Mouse (Mus musculus) gastrocnemius, postnatal 14 days (tissue): ENCODE results near the gene Slc2a9. TPM values are rescaled to one million over a fixed set of nuclear protein-coding genes. Genes with fewer than 3 reads are reported as not detected.

Experiments used
- DNase-seq: peaks from one replicate; pipeline ENCODE4 v3.0.0; 2021; ENCODE audit warnings: mixed read lengths
- intact Hi-C: fragments of 180-260 bp; cut with DNase I; formaldehyde crosslinking; loops from one replicate; pipeline ENCODE4 v1.15.1; 2025; ENCODE audit warnings: low total_unique reads
- total RNA-seq, 2 experiments: library from RNA; stranded (reverse); gene quantifications; 2 replicates each; pipeline ENCODE4 v1.2.3; 2021

The Slc2a9 gene
- total RNA-seq, 2 experiments from 2014 or later: 0.86 to 0.96 TPM

DNA sequence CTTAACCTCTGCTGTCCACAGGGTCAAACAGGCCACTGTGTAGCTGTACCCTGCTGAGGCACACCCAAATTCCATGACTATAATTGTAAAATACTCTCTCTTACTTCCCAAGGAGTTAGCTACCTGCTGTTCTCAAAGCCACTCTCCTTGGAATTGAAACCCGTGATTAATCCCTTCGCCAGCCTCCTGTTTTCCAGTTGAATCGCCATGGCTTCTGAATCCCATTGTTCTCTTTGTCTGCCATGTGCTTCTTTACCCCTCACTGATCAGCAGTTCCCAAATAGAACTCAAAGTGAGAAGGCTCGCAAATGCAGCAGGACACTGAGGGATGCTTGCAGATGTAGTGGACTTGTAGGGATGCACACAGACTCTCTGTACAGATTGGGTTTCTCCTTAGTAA lies 80.5 kb downstream of the Slc2a9 start:
- DNase-seq: no peak
- intact Hi-C loops: no loop called here

DNA sequence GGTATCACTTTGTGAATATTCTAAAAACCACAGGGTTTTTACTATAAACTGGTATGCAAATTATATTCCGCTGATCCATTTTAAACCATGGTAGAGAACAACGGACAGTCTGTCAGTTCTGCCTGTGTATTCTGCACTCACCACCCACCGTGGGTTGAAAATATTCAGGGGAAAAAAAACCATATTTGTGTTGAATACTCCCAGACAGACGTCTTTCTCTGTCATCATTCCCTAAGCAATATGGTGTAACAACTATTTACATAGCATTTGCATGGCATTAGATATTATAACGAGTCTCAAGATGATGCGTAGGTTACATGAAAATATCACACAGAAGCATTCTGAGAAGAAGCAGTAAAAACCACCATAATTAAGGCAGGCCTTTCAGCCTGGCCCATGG lies 84.1 kb downstream of the Slc2a9 start:
- no peak for DNase-seq
- intact Hi-C loops: no loop called here

DNA sequence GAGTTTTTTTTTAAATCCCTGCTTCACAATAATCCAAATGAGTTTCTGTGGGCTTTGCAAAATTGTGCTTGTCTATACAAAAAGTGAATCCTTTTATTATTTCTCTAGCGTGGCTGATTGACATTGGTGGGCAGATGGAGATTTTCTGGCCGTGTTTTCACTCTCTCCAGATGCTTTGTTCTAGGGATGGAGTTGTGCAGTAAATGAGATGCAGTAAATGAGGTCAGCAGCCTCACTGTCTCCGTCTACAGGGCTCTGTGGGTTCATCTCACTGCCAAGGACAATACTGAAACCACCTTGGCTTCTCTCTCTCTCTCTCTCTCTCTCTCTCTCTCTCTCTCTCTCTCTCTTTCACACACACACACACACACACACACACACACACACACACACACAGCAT lies 99.3 kb downstream of the Slc2a9 start:
- intact Hi-C loops: no loop called here
- DNase-seq: no peak

DNA sequence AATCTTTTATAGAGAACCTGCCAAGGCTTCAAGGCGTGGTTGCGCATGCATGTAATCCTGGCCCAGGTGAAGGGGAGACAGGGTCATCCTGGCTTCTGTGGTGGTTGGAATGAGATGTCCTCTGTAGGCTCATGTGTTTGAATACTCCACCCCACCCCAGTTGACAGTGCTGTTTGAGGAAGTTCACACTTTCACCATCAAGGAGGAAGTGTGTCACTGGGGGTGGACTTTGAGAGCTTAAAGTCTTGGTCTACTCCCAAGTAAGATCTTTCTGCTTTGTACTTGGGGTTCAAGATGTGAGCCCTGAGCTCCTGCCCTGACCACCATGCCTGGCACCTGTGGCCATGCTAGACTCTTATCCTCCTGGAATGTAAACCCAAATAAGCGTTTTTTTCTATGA lies 100.7 kb downstream of the Slc2a9 start:
- intact Hi-C loops: no loop called here
- DNase-seq: no peak

DNA sequence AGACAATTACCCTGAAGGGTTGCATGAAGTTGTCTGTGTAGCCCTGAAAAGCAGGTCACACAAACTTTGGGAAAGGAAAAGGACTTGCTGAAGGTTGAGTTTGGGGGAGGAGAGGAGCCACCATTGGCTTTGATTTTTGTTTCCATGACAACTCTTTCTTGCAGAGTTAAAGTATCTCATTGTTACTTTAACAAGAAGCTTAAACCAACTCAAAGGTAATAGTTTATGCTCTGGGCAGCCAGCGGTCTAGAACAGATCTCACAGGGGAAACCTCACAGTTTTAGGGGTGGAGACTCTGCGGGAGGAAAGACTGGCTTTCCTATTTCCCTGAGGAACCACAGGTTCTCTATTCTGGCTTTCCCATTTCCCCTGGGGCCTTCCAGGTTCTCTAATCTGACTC lies 114.1 kb downstream of the Slc2a9 start:
- intact Hi-C loops: no loop called here
- no peak for DNase-seq

DNA sequence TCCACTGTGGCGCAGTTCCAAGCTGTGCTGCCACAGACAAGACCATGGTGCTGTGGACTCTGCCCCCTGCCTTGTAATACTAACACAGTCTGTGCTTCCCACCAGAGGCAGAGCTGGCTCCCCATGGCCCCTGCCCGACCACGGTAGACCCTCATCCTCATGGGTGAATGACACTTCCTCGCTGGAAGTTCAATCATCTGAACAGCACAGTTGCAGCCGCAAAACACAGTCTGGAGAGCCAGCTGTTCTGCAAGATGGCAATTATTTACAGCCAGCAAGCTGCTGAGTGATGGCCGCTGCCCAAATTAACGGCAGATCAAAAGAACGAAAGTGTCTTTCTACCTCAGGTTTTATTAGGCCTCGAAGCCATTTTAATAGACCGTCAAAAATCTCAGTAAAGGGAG lies 114.5 kb downstream of the Slc2a9 start:
- DNase-seq: no peak
- intact Hi-C loops: no loop called here

DNA sequence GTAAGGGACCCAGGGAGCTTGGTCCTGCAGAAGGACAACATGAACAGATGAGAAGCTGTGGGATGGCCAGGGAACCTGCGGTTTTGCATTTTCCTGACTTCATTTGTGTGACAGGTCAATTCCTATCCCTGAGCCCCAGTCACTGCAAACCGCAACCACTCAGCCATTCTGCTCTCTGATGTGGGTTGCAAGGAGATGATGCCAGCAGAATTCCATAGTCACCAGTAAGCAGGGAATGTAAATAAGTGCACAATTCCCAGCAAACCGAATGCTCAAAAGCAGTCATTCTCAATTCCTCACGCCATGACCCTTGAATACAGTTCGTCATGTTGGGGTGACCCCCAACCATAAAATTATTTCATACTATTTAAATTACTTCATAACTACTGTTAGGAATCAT lies 123.0 kb downstream of the Slc2a9 start:
- intact Hi-C loops: no loop called here
- no peak for DNase-seq

DNA sequence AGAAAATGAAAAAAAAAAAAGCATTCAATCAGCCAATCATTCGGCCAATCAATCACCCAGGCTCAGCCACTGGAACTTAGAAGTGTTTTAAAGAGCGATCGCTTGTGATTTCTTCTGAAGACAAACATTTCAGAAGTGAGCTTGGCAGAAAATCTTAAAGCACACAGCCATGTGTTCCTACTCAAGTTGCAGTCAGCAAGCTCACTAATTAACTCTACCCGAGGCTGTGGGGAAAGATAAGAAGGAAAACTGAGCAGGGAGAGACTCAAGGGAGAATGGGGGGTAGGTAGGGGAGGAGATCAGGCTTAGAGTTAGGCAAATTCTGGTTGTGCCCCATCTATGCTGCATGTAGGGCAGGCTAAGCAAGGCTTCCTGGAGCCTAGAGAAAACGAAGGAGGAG lies 130.6 kb downstream of the Slc2a9 start:
- intact Hi-C loops: no loop called here
- no peak for DNase-seq

DNA sequence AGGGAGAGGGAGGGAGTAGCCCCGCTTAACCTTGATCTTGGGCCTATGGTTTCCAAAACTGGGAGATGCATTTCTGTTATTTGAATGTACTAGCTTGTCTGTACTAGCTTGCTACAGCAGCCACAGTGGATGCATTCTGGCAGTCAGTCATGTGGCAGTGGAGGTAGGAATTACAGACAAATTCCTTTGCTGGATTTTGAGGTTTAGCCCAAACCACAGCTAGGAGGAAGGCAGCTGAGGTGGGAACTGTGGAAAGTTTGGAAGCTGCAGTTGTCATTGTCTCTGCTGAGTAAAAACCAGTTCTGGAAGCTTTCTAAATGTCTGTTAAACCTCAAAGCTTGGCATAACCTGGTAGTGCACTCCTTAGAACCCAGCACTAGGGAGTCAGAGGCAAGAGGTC lies 131.6 kb downstream of the Slc2a9 start:
- DNase-seq: no peak
- intact Hi-C loops: no loop called here

DNA sequence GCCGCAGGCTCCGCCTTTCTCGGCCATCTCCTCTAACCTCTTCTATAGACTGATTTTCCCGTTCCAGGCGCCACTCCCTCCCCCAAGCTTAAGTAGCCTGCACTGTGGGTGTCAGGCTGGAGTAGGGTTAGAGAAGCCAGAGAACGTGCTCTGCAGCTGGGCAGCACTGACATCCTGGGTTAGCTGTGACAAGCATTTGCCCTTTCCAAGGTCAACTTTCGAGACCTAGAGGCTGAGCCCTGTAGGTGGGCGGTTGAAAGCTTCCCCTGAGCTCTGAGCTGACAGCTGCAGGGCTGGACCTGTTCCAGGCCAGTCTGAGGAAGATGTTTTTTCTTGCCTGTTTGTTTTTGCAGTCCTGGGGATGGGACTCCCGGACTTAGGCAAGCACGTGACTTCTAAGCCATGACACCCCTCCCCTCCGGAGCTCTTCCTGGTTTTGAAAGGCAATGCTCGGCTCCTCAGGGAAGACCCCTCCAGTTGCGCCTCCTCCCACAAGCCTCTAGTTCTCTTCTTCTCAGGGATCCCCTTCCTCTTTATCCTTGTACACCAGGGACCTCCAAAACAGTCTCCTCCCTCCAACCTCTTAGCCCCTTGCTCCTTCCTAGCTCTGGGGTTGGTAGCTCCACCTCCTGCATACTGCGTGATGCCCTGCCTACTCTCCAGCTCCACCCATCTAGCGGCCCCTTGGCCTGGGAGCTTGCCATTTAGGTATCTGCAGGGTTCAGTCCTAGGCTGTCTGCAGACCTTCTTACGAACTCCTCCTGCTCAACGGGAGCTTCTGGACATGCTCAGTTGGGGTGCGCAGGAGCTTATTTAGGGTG lies 136.1 kb downstream of the Slc2a9 start:
- DNase-seq: peak; percentile 37
- intact Hi-C loops: no loop called here

DNA sequence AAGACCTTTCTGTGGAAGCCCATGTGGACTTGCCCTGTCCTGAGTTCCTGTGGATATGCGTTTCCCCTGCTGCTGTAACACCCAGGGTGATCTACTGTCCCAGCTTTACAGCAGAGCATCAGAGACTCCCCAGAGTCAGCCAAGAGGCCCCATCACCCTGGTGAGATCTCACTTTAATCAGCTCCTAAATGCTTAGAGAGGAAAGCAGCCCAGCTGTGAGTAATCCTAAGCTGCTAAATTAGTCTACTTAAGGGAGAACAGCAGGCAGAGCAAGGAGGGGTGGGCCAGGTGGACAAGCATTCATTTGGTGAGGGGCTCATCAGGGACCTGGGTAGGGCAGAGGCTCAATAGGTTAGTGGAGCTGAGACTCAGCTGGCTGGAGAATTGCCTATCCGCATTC lies 137.4 kb downstream of the Slc2a9 start:
- intact Hi-C loops: no loop called here
- DNase-seq: no peak

DNA sequence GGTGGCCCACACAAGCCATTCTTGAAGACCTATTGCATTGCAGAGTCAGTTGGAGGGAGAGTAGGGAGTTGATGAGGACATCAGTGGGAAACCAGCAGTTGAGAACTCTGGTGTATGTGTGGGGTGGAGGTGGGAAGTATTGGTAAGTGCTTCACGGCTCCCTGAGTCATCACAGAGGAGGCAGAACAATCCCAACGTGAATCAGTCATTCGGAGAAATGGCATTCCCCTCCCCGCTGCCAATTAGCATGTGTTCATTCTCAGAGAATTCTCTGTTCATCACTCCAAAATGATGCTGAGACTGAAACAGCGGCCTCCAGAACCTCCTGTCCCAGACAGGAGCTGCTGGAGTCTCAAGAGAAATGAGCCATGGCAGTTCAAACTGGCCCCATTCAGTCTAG lies 138.5 kb downstream of the Slc2a9 start:
- intact Hi-C loops: no loop called here
- DNase-seq: no peak

DNA sequence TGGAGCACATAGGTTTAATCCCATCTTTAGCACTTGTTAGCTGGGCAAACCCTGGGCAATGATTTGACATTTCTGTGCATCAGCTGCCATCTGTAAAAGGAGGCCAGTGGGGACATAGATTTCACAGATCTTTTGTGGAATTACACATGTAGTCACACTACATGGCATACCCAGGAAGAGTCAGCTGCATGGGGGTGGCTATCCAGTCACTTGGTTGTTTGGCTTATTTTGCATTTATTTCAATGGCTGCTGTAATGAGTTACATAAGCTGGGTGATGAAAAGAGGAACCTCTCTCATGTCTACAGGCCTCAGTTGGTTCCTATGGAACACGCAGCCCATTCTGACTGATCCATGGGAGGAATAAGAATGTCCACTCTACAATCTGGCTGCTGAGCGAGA lies 143.2 kb downstream of the Slc2a9 start:
- DNase-seq: no peak
- intact Hi-C loops: no loop called here

DNA sequence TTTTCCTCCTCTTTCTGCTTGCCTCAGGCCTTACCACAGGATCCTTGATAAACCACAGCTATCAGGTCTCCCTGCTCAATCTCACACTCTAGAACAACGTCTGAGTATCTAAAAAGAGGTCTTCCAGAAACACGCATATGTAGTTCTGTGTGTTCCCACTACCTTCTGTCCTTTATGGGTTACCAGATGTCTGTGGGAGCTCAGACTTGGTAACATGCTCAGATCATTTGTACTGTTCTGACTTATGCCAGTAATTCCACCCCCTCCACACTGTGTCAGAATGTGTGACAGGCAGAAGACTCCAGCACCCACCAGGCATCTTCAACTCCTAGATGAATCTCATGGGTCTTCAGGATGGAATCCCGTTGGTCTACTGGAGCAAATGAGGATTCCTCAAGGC lies 146.0 kb downstream of the Slc2a9 start:
- no peak for DNase-seq
- intact Hi-C loops: no loop called here

DNA sequence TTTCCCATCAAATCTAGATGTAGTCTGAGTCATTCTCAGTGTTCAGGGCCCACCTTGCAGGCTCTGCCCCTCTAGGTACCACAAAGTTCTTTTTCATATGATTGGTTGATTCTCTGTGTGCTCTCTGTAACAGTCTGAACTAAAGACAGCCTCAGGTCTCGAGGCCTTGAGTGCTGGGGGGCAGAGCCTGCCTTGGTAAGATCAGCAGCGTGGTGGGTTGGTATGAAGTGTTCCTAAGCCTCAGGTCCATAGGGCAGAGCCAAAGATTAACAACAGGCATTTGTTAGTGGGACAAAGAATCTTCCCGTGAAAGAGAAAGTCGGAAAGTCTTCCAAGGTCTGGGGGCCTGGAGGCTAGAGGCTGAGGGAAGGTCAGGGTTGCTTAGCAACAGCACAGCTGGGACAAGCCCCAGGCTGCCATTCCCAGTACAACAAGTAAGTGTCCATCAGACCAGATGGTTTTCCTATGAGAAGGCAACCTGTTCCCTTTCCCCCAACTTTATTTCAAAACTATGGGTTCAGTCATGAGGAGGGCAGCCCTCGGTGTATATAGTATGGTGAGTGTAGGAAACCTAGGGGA lies 152.5 kb downstream of the Slc2a9 start:
- no peak for DNase-seq
- intact Hi-C loops: no loop called here

DNA sequence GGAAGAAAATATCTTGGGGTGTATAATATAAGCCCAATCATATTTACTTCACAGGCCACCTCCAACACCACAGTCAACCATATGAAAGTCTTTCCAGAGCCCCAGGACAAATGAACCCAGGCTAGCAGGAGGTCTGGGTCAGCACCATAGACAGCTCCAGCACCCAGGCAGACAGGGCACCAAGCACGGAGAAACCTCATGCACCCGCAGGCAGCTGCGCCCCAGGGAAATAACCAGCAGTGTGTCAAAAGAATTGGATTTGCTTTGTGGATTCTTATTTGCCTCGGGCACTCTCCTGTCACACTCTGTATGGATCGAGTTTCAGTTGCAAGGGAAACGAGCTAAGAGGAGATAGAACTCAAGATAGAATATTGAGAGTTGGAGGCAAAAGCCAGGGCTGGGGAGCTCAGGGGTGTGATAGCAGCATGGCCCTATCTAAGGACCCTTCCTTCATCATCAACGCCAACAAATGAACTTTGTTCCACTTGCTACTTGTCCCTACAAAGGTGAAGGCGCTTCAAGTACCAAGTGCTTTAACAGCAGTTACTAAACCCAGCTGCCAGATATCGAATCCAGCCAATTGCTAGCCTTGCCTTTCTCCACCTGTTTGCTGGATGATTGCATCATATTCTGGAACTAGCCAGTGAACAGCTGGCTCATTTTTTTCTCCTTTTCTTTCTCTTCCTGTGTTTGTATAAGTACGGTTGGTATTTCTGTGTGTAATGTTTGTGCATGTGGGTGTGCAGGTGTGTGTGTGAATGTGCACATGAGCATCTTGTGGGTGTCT lies 156.1 kb downstream of the Slc2a9 start:
- intact Hi-C loops: no loop called here
- DNase-seq: peak; percentile 39

DNA sequence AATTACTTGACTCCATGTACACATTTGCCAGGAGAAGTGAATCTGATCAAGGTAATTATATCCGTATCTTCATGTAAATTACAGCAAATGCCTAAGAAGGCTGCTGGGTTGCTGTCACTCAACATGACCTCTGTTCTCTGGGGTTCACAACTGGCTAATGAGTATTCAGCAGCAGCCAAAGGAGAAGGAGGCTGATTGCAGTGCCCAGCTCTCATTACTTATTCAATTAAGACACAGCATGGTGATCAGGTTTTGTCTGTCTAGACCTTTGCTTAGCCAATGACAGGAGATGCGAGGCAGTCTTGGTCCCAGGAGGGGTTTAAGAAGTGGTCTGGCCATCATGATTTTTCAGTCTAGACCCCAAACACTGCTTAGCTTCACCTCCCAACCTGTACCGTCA lies 159.8 kb downstream of the Slc2a9 start:
- DNase-seq: no peak
- intact Hi-C loops: no loop called here

DNA sequence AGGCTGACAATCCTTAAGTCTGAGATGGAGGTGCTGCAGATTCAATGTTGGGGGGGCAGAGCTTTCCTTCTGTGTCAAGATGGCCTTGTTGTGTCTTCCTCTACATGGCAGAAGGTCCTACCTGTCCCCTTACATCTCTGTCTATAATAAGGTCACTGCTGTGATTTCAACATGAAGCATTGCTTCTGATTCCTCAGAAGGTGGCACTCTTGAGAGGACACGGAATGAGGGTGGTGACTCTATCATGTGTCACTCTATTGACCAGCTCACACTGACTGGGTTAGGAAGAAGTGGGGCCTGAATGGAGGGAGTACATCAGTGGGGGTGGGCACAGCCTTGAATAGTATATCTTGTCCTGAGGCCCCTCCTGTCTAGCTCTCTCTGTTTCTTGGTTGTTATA lies 168.4 kb downstream of the Slc2a9 start:
- DNase-seq: no peak
- intact Hi-C loops: no loop called here

DNA sequence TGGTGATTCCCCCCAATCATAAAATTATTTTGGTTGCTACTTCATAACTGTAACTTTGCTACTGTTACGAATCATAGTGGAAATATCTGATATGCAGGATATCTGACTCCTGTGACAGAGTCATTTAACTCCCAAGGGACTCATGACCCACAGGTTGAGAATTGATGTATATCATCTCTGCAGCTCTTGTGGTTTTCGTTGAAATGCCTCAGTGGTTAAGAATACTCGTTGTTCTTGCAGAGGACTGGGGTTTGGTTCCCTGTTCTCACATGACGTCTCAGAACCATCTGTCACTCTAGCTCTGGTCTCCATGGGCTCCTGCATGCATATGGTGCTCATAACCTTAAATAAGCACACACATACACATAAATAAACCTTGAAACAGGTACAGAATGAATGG lies 169.6 kb downstream of the Slc2a9 start:
- intact Hi-C loops: no loop called here
- no peak for DNase-seq

DNA sequence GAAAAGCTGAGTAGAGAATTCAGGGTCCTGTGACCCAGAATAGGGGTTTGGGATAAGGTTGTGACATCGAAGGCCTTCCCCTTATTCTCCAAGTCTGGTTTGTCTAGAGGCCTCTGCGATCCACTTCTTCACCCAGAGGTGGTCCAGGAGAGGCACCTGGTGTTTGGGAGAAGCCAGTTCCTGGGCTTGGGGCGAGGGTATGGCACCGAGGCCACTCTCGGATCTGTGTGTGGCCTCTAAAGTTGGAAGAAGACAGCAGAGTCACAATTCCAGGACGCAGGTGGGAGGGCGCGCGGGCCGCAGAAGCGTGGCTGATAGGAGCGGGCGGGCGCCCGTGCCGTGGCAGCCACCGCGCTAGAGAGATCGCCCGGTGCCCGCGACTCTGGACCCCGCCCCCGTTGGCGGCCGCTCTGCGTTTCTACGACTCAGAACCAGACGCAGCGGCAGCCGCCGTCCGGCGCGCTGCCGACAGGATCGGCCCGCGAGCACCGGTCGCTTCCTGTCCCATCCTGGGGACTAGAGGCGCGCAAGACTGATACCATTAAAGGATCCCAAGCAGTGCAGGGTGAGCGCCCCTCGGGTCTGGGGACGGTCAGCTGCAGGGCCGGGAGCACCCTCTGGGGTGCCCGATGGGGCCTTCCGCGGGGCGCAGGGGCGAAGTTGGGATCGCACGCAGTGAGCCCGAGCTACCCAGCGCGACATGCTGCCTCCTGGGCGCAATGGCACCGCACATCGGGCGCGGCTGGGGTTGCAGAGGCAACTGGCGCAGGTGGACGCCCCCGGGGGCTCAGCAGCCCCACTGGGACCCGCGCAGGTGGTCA lies 183.8 kb downstream of the Slc2a9 start, which contains the start of gene Drd5:
Gene Drd5, plus strand, starts transcription at position 402 of the 821 bp plus-strand sequence.
- no peak for DNase-seq
- intact Hi-C loops: no loop called here
